Mouse (Mus musculus) stomach, postnatal 0 days (tissue): ENCODE results near the gene Kctd12. TPM values are rescaled to one million over a fixed set of nuclear protein-coding genes. Genes with fewer than 3 reads are reported as not detected.

Source experiments
- ATAC-seq: fragments of 200-750 bp; cut with Nextera tagmentation; 2 replicates; pipeline ENCODE4 v1.8.0; 2017; ENCODE audit not compliant: low FRiP score, low TSS enrichment
- DNase-seq: peaks from one replicate; pipeline ENCODE4 v3.0.0-alpha.2; 2016; ENCODE audit warnings: low spot score
- H3K27ac ChIP-seq: fragments of 300-500 bp; sonication (generic); replicated peaks from 2 replicates; pipeline ENCODE4 v1.5.1; 2014; ENCODE audit warnings: mild to moderate bottlenecking, control low read depth
- H3K27me3 ChIP-seq: fragments of 300-500 bp; sonication (generic); 2 replicates; pipeline ENCODE4 v1.6.1; 2014; ENCODE audit warnings: low read length; ENCODE audit not compliant: control insufficient read depth, insufficient read depth
- H3K36me3 ChIP-seq: fragments of 300-500 bp; sonication (generic); 2 replicates; pipeline ENCODE4 v1.6.1; 2014; ENCODE audit warnings: low read length, mixed read lengths; ENCODE audit not compliant: control insufficient read depth, insufficient read depth
- H3K4me1 ChIP-seq: fragments of 300-500 bp; sonication (generic); replicated peaks from 2 replicates; pipeline ENCODE4 v1.6.1; 2014; ENCODE audit warnings: antibody characterized with exemption; ENCODE audit not compliant: control insufficient read depth, insufficient read depth
- H3K4me2 ChIP-seq: fragments of 300-500 bp; sonication (generic); replicated peaks from 2 replicates; pipeline ENCODE4 v1.6.1; 2014; ENCODE audit warnings: low read depth, mild to moderate bottlenecking, control low read depth, moderate library complexity
- H3K4me3 ChIP-seq: fragments of 300-500 bp; sonication (generic); 2 replicates; pipeline ENCODE4 v1.5.1; 2014; ENCODE audit warnings: low read depth, low read length, control low read depth
- H3K9ac ChIP-seq: fragments of 300-500 bp; sonication (generic); 2 replicates; pipeline ENCODE4 v1.6.1; 2014; ENCODE audit warnings: mild to moderate bottlenecking, low read length, control low read depth, mixed read lengths
- H3K9me3 ChIP-seq: fragments of 300-500 bp; sonication (generic); 2 replicates; pipeline ENCODE4 v1.6.1; 2016; ENCODE audit warnings: low read length; ENCODE audit not compliant: control insufficient read depth
- CTCF ChIP-seq: IDR thresholded peaks from 2 replicates; pipeline ENCODE4 v1.5.1; 2016; ENCODE audit warnings: antibody characterized with exemption, low read depth, mild to moderate bottlenecking, moderate library complexity
- EP300 ChIP-seq: optimal IDR thresholded peaks from 2 replicates; pipeline ENCODE3; 2016; ENCODE audit warnings: antibody characterized with exemption
- WGBS: fragments of 180-500 bp; shearing (Covaris S2); extraction: QIAGEN DNeasy Blood & Tissue Kit; methylation state at CpG from one replicate; pipeline ENCODE4 v1.1.7; 2014; 5-methylcytosine and 5-hydroxymethylcytosine counted together
- polyA plus RNA-seq: library from polyadenylated mRNA; unstranded; fragments of >200 nt; fragmentation: Nextera tagmentation; extraction: Ambion mirVana; gene quantifications from 2 replicates; pipeline ENCODE4 v1.2.1, GENCODE M21; 2015

Gene Kctd12
- polyA plus RNA-seq, 1 experiment from 2014 or later: 6.1 TPM

- no peak for ATAC-seq
- no peak for TF ChIP-seq EP300
- TF ChIP-seq CTCF: no peak
- 78% methylated on average over 8 of the region's 8 CpGs for WGBS
- H3K4me1 ChIP-seq: 0 out of 2 replicates have a peak, but pooled peaks cover 2% of the 10 kb centered on the region
- no peak overlapping the region for H3K27ac ChIP-seq
- no peak overlapping the region for H3K9ac ChIP-seq
- H3K9me3 ChIP-seq: no peaks in the 10 kb centered on the region
- no peaks in the 10 kb centered on the region for H3K27me3 ChIP-seq
- H3K4me3 ChIP-seq: no peak overlapping the region
- DNase-seq: no peak
- H3K4me2 ChIP-seq: no peak overlapping the region
- no peaks in the 10 kb centered on the region for H3K36me3 ChIP-seq
These were observed 1.2 kb upstream of the Kctd12 start for GRCm38 (mm10) chr14:102983686-102984085.

GRCm38 (mm10) chr14:102982016-102982626 is 316 bp downstream of the Kctd12 start:
- under 1% methylated on average over 68 of the region's 76 CpGs for WGBS
- peak; percentile 56 for DNase-seq
- Histone ChIP-seq H3K4me1 (0 out of 2 replicates have a peak, but pooled peaks cover 2% of the 10 kb centered on the region), H3K4me2 (peak overlapping the region; percentile 97), H3K9me3 (no peaks in the 10 kb centered on the region), H3K27me3 (no peaks in the 10 kb centered on the region), H3K4me3 (peak overlapping the region; percentile 71), H3K9ac (peak overlapping the region; percentile 78), H3K36me3 (no peaks in the 10 kb centered on the region), H3K27ac (peak overlapping the region; percentile 94)
- ATAC-seq: peak; percentile 27
- TF ChIP-seq CTCF (no peak), EP300 (no peak)

- Histone ChIP-seq H3K27ac (peak overlapping the region; percentile 94), H3K4me1 (0 out of 2 replicates have a peak, but pooled peaks cover 2% of the 10 kb centered on the region), H3K9ac (peak overlapping the region; percentile 78), H3K27me3 (no peaks in the 10 kb centered on the region), H3K4me2 (peak overlapping the region; percentile 97), H3K9me3 (no peaks in the 10 kb centered on the region), H3K36me3 (no peaks in the 10 kb centered on the region), H3K4me3 (peak overlapping the region; percentile 71)
- WGBS: under 1% methylated on average over 55 of the region's 62 CpGs
- ATAC-seq (peak; percentile 55), DNase-seq (peak; percentile 63)
- TF ChIP-seq EP300: no peak
- peak; percentile 64 for TF ChIP-seq CTCF
These were observed 909 bp downstream of the Kctd12 start for GRCm38 (mm10) chr14:102981441-102982015.

GRCm38 (mm10) chr14:102980986-102981385 is 1.5 kb downstream of the Kctd12 start:
- no peaks in the 10 kb centered on the region for H3K9me3 ChIP-seq
- no peak for ATAC-seq
- peak overlapping the region; percentile 94; the same call in 1 of the 2 replicates for H3K27ac ChIP-seq
- H3K4me1 ChIP-seq: 0 out of 2 replicates have a peak, but pooled peaks cover 2% of the 10 kb centered on the region
- 12% methylated on average over 14 of the region's 14 CpGs for WGBS
- H3K4me3 ChIP-seq: peak overlapping the region; percentile 71
- peak overlapping the region; percentile 78 for H3K9ac ChIP-seq
- no peak for TF ChIP-seq EP300
- no peaks in the 10 kb centered on the region for H3K27me3 ChIP-seq
- peak overlapping the region; percentile 97 for H3K4me2 ChIP-seq
- H3K36me3 ChIP-seq: no peaks in the 10 kb centered on the region
- DNase-seq: no peak

- ATAC-seq (no peak), DNase-seq (peak; percentile 27)
- Histone ChIP-seq H3K4me1 (0 out of 2 replicates have a peak, but pooled peaks cover 2% of the 10 kb centered on the region), H3K9me3 (no peaks in the 10 kb centered on the region), H3K4me2 (peak overlapping the region; percentile 97), H3K4me3 (peak overlapping the region; percentile 71), H3K36me3 (no peaks in the 10 kb centered on the region), H3K27ac (no peak overlapping the region; the same call in 1 of the 2 replicates), H3K27me3 (no peaks in the 10 kb centered on the region), H3K9ac (peak overlapping the region; percentile 78)
- TF ChIP-seq CTCF: peak; percentile 57
- TF ChIP-seq EP300: no peak
- 24% methylated on average over 7 of the region's 7 CpGs for WGBS
These were observed 2.0 kb downstream of the Kctd12 start for GRCm38 (mm10) chr14:102980481-102980880.

GRCm38 (mm10) chr14:102979831-102980230 is 2.6 kb downstream of the Kctd12 start:
- no peaks in the 10 kb centered on the region for H3K36me3 ChIP-seq
- H3K27me3 ChIP-seq: no peaks in the 10 kb centered on the region
- H3K9ac ChIP-seq: no peak overlapping the region
- ATAC-seq: no peak
- peak overlapping the region; percentile 41 for H3K4me2 ChIP-seq
- no peak overlapping the region for H3K27ac ChIP-seq
- H3K9me3 ChIP-seq: no peaks in the 10 kb centered on the region
- peak overlapping the region; percentile 21 for H3K4me3 ChIP-seq
- DNase-seq: no peak
- WGBS: 16% methylated on average over 10 of the region's 10 CpGs
- 0 out of 2 replicates have a peak, but pooled peaks cover 2% of the 10 kb centered on the region for H3K4me1 ChIP-seq
- TF ChIP-seq EP300 (no peak), CTCF (no peak)
